Mouse (Mus musculus) liver, adult (tissue): Measurements from ENCODE around the gene Pfkl.

ENCODE experiments used
- GATA4 ChIP-seq: IDR thresholded peaks from 2 replicates; pipeline ENCODE4 v1.6.1; 2014; ENCODE audit warnings: mild to moderate bottlenecking, low read length; ENCODE audit not compliant: insufficient replicate concordance

The Pfkl gene

GRCm38 (mm10) chr10:77985775-77986174, 24.1 kb downstream of the Pfkl start:
- no peak for TF ChIP-seq GATA4

- TF ChIP-seq GATA4, result no peak
Measured at GRCm38 (mm10) chr10:77984660-77985059, 25.2 kb downstream of the Pfkl start.

GRCm38 (mm10) chr10:77978351-77979350, 31.2 kb downstream of the Pfkl start, which contains the start of gene 1810043G02Rik:
1810043G02Rik (plus strand) TSS chr10:77978524.
- no peak for TF ChIP-seq GATA4

- TF ChIP-seq GATA4, result no peak
Measured at GRCm38 (mm10) chr10:77976458-77977150, 33.3 kb downstream of the Pfkl start.

- TF ChIP-seq GATA4, result no peak
Measured at GRCm38 (mm10) chr10:77975653-77976052, 34.2 kb downstream of the Pfkl start.

GRCm38 (mm10) chr10:77974811-77975210, 35.1 kb downstream of the Pfkl start:
- no peak for TF ChIP-seq GATA4

- no peak for TF ChIP-seq GATA4
Measured at GRCm38 (mm10) chr10:77974323-77974722, 35.6 kb downstream of the Pfkl start.

- TF ChIP-seq GATA4, result no peak
Measured at GRCm38 (mm10) chr10:77971709-77972553, 38.0 kb downstream of the Pfkl start.

- no peak for TF ChIP-seq GATA4
Measured at GRCm38 (mm10) chr10:77971191-77971590, 38.7 kb downstream of the Pfkl start.

- TF ChIP-seq GATA4, result no peak
Measured at GRCm38 (mm10) chr10:77970481-77970880, 39.4 kb downstream of the Pfkl start, which contains the start of gene Trpm2. Trpm2 (minus strand) TSS chr10:77970563.

GRCm38 (mm10) chr10:77969973-77970325, 39.9 kb downstream of the Pfkl start:
- TF ChIP-seq GATA4, result no peak

- no peak for TF ChIP-seq GATA4
Measured at GRCm38 (mm10) chr10:77969274-77969972, 40.5 kb downstream of the Pfkl start.

- no peak for TF ChIP-seq GATA4
Measured at GRCm38 (mm10) chr10:77963971-77964370, 45.9 kb downstream of the Pfkl start.

- no peak for TF ChIP-seq GATA4
Measured at GRCm38 (mm10) chr10:77962725-77963124, 47.2 kb downstream of the Pfkl start.
